Mouse (Mus musculus) MEL-GATA-1-ER (cell line): ENCODE measurements around the gene Cdh13.

ENCODE experiments used
- DNase-seq: peaks from one replicate; pipeline ENCODE4 v3.0.0-alpha.2; 2012; ENCODE audit warnings: low read depth; ENCODE audit errors: extremely low read depth

Cdh13 gene

GRCm38 (mm10) chr8:118296477-118296876 lies 12.9 kb downstream of the Cdh13 start:
- no peak for DNase-seq

GRCm38 (mm10) chr8:118306957-118307356 lies 23.4 kb downstream of the Cdh13 start:
- DNase-seq, result no peak

GRCm38 (mm10) chr8:118309106-118309505 lies 25.6 kb downstream of the Cdh13 start:
- DNase-seq, result no peak

GRCm38 (mm10) chr8:118313426-118314187 lies 30.1 kb downstream of the Cdh13 start:
- no peak for DNase-seq

GRCm38 (mm10) chr8:118314188-118314563 lies 30.6 kb downstream of the Cdh13 start:
- DNase-seq, result no peak

- no peak for DNase-seq
Observed at GRCm38 (mm10) chr8:118314932-118315331, 31.4 kb downstream of the Cdh13 start.

GRCm38 (mm10) chr8:118316440-118316839 lies 32.9 kb downstream of the Cdh13 start:
- DNase-seq, result no peak

- DNase-seq, result no peak
Observed at GRCm38 (mm10) chr8:118320566-118320965, 37.0 kb downstream of the Cdh13 start.

- DNase-seq, result no peak
Observed at GRCm38 (mm10) chr8:118323421-118323820, 39.9 kb downstream of the Cdh13 start.

- DNase-seq, result no peak
Observed at GRCm38 (mm10) chr8:118334933-118335332, 51.4 kb downstream of the Cdh13 start.

GRCm38 (mm10) chr8:118339711-118340110 lies 56.2 kb downstream of the Cdh13 start:
- DNase-seq, result no peak

GRCm38 (mm10) chr8:118343267-118343666 lies 59.7 kb downstream of the Cdh13 start:
- DNase-seq, result no peak

- DNase-seq, result no peak
Observed at GRCm38 (mm10) chr8:118348710-118349489, 65.4 kb downstream of the Cdh13 start.

GRCm38 (mm10) chr8:118350136-118350535 lies 66.6 kb downstream of the Cdh13 start:
- no peak for DNase-seq

- no peak for DNase-seq
Observed at GRCm38 (mm10) chr8:118353022-118353421, 69.5 kb downstream of the Cdh13 start.

GRCm38 (mm10) chr8:118357067-118357466 lies 73.5 kb downstream of the Cdh13 start:
- DNase-seq, result no peak

- DNase-seq, result no peak
Observed at GRCm38 (mm10) chr8:118357596-118357995, 74.1 kb downstream of the Cdh13 start.

- no peak for DNase-seq
Observed at GRCm38 (mm10) chr8:118363781-118364180, 80.2 kb downstream of the Cdh13 start.

GRCm38 (mm10) chr8:118373092-118373491 lies 89.6 kb downstream of the Cdh13 start:
- DNase-seq, result no peak

GRCm38 (mm10) chr8:118374738-118375137 lies 91.2 kb downstream of the Cdh13 start:
- no peak for DNase-seq

- no peak for DNase-seq
Observed at GRCm38 (mm10) chr8:118376791-118377190, 93.3 kb downstream of the Cdh13 start.

- no peak for DNase-seq
Observed at GRCm38 (mm10) chr8:118378985-118379384, 95.5 kb downstream of the Cdh13 start.

GRCm38 (mm10) chr8:118379657-118380056 lies 96.1 kb downstream of the Cdh13 start:
- no peak for DNase-seq
